Mouse (Mus musculus) adrenal gland, adult 18-20 months (tissue): ENCODE measurements around the gene Oxgr1. TPM values are rescaled to one million over a fixed set of nuclear protein-coding genes. Genes with fewer than 3 reads are reported as not detected.
A peak's percentile ranks its signal among the peaks of the same experiment; 100 is the strongest.
"Not testable (repeated sequence)": the region's sequence is repeated elsewhere in the genome, so short reads cannot be mapped to it uniquely, and the experiment has no call there.

Experiments used
- DNase-seq, 2 experiments: peaks; one replicate each; pipeline ENCODE4 v3.0.0; 2021 to 2022; ENCODE audit warnings: low spot score in 2 of 2
- long read RNA-seq, 2 experiments: library from polyadenylated mRNA; stranded (forward); transcript quantifications; one replicate each; pipeline ENCODE4 v2.0.0; 2021
- total RNA-seq, 2 experiments: library from RNA; stranded (reverse); gene quantifications; 1 replicate in 1 of 2; 2 replicates in 1 of 2; pipeline ENCODE4 v1.2.3; 2021

The Oxgr1 gene
- total RNA-seq: not detected
- long read RNA-seq, experiment 1: 0 reads
- long read RNA-seq, experiment 2: 0 reads

DNA sequence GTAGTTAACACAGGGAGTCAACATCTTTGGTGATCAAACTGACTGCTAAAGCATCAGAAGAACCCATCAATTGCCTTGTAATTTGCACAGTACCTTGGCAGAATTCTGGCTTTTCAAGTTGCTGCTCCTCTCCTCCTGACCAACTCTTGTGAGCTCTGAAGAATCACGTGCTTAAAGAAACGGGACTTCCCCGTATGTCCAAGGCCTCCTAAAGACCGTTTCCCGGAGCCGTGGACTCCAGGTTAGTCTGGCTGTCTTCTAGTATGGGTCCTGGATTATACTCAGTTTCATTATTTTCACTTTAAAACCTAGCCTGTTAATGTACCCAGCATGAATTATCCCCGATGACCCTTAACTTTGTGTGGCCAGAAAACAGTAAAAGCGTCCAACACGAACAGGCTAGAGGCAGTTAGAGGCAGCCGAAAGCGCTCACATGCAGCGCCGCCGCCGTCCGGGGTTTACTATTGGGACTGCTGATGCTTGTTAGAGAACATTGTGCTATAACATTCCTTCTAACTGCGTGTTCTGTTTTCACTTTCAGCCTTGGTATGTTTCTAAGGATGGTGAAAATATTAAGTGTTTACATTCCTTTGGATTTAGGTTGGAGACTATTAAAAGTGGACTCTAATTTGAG, at the start of gene Oxgr1:
Gene Oxgr1 (minus strand): TSS at position 249 of the 634 bp plus-strand sequence.
- no peak for DNase-seq

DNA sequence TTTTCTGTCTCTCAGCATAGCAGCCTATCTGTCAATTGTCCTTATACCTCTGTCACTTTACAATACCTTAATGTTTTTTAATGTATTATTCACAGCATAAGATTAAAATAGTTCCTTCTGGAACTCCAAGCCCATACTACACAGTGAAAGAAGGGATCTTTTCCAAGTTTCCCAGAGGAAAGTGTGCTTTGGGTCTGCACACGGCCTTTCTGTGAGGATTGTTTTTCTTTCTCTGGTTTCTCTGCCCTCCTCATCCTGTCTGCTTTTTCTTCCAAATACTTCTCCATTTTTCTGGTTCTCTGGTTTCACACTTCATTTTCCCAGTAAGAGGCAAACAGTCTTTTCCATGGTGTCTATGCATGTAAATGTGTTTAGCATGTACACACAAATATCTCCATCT, 48.2 kb upstream of the Oxgr1 start:
- no peak for DNase-seq

DNA sequence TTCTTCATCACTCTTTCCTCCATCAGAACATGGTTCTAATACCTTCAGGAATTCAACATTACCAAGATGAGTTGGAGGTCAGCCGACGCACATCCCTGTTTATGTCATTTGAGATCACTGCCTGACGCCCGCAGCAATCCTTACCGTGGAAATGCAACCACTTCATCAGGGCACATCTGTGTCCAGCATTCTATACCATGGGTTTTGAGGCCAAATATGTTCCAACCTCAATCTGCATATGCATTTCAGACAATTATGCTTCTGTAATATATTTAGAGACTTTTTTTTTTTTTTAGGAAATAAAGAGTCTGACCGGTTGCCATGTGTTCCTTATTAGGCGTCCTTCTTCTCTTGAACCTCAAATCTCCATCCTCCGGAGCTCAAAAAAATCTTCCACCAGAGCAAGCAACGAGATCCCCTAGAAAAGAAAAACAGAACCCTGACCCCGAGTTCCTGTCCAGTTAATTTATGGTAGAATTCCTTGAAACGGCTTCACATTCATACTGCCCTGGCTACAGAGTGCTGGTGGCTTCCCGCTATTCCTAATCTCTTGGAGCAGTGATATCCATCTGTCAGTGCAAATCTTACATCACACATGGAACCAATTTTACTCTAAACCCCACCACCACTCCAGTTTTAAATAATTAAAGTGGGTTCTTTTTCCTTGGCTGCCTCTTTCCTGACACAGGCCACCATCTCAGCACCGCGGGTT, 47.6 kb upstream of the Oxgr1 start:
- no peak for DNase-seq

DNA sequence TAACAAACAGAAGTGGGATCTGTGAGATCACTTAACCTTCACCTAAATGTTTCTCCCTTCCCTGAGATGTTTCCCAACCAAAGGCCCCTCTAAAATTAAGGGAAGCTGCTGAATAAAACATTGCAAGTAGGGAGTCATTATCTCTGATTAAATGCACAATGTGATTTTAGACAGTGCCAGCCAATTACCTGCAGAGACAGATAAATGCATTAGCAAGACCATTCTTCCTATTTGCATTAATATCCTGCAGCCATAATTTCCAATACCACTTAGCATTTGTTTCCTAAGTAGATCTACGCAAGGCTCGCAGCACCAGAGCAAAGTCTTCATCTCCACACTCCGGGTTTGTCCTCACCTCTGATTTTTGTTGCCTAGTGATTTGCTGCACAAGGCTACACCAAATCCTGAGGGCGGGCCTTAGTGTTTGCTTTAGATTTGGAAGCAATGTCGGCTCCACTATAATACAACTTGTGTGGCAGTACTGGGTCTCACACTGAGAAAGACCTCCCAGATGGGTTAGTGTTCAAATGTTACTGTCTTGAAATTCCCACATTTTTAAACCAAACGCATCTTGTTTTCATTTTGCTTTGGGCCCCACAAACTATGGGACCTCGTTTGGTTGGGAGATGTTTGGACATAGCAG, 46.9 kb upstream of the Oxgr1 start:
- DNase-seq: no peak

GRCm38 (mm10) chr14:120084084-120084667, 41.9 kb upstream of the Oxgr1 start:
- no peak for DNase-seq

- DNase-seq: peak in 1 of 2 experiments; percentile 11
Measured at GRCm38 (mm10) chr14:120076192-120076591, 34.0 kb upstream of the Oxgr1 start.

GRCm38 (mm10) chr14:120075746-120076145, 33.5 kb upstream of the Oxgr1 start:
- DNase-seq: no peak

- DNase-seq: no peak
Measured at GRCm38 (mm10) chr14:120074231-120074630, 32.0 kb upstream of the Oxgr1 start.

DNA sequence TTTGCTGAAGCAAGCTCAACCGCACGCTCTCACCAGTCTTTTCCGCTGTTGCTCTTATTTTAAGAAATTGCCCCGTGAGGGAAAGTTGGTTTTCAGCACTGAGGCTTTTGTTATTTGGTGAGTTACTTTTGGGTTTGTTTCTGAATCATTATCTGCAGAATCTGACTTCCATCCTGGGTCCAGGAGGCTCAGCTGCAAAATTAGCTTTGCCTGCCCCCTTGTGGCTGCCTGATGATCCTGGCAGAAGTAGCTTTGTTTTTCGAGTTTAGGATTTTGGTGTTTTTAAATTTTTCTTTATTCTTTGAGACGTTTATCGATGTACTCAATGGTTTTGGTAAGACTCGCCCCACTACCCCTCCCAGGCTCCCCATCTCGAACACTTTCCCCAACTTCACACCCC, 18.9 kb upstream of the Oxgr1 start:
- DNase-seq: peak; percentile 47 to 58

GRCm38 (mm10) chr14:120033454-120033853, 8.8 kb downstream of the Oxgr1 start:
- DNase-seq: no peak

- no peak for DNase-seq
Measured at GRCm38 (mm10) chr14:120019948-120020347, 22.3 kb downstream of the Oxgr1 start.

- DNase-seq: no peak
Measured at GRCm38 (mm10) chr14:120009969-120010872, 32.0 kb downstream of the Oxgr1 start.

GRCm38 (mm10) chr14:120005153-120005552, 37.1 kb downstream of the Oxgr1 start:
- no peak for DNase-seq

- no peak for DNase-seq
Measured at GRCm38 (mm10) chr14:120003661-120004060, 38.6 kb downstream of the Oxgr1 start.

- no peak for DNase-seq
Measured at GRCm38 (mm10) chr14:120002673-120003072, 39.6 kb downstream of the Oxgr1 start.

DNA sequence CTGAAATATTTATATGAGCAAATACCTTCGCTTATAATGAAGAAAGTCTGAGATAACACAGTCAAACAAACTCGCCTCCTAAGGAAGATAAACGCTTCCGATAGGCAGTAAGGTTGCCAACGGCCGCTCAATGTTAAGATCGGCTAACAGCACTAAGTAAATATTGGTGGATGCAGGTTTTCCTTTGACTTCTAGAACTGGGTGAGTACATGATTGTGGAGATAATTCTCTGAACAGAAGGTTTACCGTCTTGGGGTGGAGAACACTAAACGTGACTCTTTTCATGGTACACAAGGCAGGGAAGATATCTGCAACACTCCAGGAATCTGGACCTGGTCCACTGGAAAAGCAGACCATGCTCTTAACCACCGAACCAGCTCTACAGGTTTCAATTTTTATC, 52.6 kb downstream of the Oxgr1 start:
- no peak for DNase-seq

DNA sequence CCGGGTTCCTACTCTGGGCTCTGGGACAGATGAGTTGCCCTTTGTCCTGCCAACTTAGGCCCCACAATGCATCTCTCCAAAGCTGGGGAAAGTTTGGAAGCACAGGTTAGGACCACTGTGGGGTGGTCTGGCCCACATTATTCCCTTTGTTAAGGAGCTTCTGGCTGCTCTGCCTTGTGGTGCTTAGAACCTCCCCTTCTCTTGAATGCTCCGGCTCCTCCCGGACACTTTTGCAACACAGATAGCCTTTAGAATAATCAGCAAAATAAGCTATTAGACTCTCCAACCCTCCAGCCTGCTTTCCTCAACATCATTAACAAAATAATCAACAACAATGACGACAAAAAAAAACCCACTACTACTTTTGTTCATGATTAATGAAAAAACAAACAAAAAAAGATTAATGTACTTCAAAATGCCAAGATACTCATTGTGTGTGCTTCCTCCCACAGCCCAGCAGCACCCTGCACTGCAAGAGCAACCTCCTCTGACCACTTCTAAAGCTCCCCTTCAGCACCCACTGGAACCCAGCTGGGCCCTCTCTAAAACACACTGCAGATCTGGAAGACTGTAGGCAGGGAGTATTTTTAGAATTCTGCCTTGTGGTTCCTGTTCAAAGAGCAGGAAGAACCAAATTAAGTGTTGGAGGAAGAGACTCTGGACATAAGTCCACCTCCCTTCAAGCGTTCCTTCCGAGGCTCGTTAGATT, 53.1 kb downstream of the Oxgr1 start:
- no peak for DNase-seq

DNA sequence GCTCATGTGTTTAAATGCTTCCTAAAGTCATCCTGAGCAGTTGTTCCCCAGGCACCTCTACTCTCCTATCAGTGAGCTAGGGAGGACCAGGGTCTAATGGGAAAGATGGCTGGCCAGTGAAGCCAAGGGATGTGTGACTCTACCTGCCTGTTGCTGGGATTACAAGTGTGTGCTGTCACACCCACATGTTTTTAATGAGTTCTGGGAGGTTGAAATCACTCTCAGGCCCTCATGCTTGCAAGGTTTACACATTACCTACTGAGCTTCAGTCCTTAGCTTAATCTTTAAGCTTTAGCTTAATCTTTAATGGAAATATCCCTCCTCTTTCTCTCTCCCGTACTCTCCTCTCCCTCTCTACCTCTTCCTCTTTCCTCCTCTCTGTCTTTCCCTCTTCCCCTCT, 55.0 kb downstream of the Oxgr1 start:
- DNase-seq: no peak

GRCm38 (mm10) chr14:119986778-119987177, 55.5 kb downstream of the Oxgr1 start:
- DNase-seq: no peak

DNA sequence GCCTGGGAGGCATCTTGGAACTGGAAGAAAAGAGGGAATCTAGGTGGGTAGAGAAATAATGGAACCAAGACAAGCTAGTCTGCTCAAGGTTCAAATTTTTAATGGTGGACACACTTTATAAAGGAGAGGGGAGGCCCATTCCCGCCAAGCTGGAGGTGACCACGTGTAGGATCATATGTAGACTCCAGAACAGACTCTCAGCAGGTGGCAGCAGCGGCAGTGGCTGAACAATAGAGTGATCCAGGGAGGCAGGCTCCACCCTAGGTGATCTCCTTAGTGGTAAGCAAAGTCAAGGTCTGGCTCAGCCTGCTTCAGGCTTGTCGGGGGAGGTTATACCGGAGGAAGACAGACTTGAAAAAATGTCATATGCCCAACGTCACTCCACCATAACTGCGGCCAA, 55.9 kb downstream of the Oxgr1 start:
- not testable (repeated sequence) for DNase-seq
